Mouse (Mus musculus) adrenal gland, postnatal 14 days (tissue): ENCODE measurements around the gene Vamp1. TPM values are rescaled to one million over a fixed set of nuclear protein-coding genes. Genes with fewer than 3 reads are reported as not detected.
"Not testable (repeated sequence)": the region's sequence is repeated elsewhere in the genome, so short reads cannot be mapped to it uniquely, and the experiment has no call there.

Source experiments
- DNase-seq: peaks from one replicate; pipeline ENCODE4 v3.0.0; 2021; ENCODE audit warnings: mixed read lengths
- total RNA-seq: library from RNA; stranded (reverse); gene quantifications from 2 replicates; pipeline ENCODE4 v1.2.3, GENCODE M21; 2021

Gene Vamp1
- total RNA-seq, 1 experiment from 2014 or later = 31.8 TPM

- no peak for DNase-seq
Observed at GRCm38 (mm10) chr6:125244551-125244950, 29.2 kb downstream of the Vamp1 start.

GRCm38 (mm10) chr6:125252285-125252684 is 36.9 kb downstream of the Vamp1 start:
- no peak for DNase-seq

GRCm38 (mm10) chr6:125252711-125253110 is 37.4 kb downstream of the Vamp1 start:
- DNase-seq = no peak

GRCm38 (mm10) chr6:125253863-125254715 is 38.7 kb downstream of the Vamp1 start:
- DNase-seq = no peak

GRCm38 (mm10) chr6:125255516-125256044 is 40.2 kb downstream of the Vamp1 start:
- no peak for DNase-seq

- DNase-seq = peak; percentile 68
Observed at GRCm38 (mm10) chr6:125256222-125256966, 41.0 kb downstream of the Vamp1 start.

- DNase-seq = no peak
Observed at GRCm38 (mm10) chr6:125260006-125260555, 44.7 kb downstream of the Vamp1 start.

- DNase-seq = no peak
Observed at GRCm38 (mm10) chr6:125264219-125264618, 48.9 kb downstream of the Vamp1 start.

- DNase-seq = peak; percentile 28
Observed at GRCm38 (mm10) chr6:125265239-125265638, 49.9 kb downstream of the Vamp1 start.

- DNase-seq = no peak
Observed at GRCm38 (mm10) chr6:125266091-125266490, 50.7 kb downstream of the Vamp1 start.

- DNase-seq = not testable (repeated sequence)
Observed at GRCm38 (mm10) chr6:125266600-125266999, 51.2 kb downstream of the Vamp1 start.

- no peak for DNase-seq
Observed at GRCm38 (mm10) chr6:125267469-125267868, 52.1 kb downstream of the Vamp1 start.

GRCm38 (mm10) chr6:125268799-125269198 is 53.4 kb downstream of the Vamp1 start:
- DNase-seq = no peak

- peak; percentile 96 for DNase-seq
Observed at GRCm38 (mm10) chr6:125271455-125272227, 56.3 kb downstream of the Vamp1 start.

GRCm38 (mm10) chr6:125272228-125272785 is 57.0 kb downstream of the Vamp1 start:
- no peak for DNase-seq

GRCm38 (mm10) chr6:125274841-125275563 is 59.7 kb downstream of the Vamp1 start:
- DNase-seq = peak; percentile 64

- no peak for DNase-seq
Observed at GRCm38 (mm10) chr6:125279729-125280128, 64.4 kb downstream of the Vamp1 start.

GRCm38 (mm10) chr6:125282721-125283120 is 67.4 kb downstream of the Vamp1 start:
- not testable (repeated sequence) for DNase-seq

- no peak for DNase-seq
Observed at GRCm38 (mm10) chr6:125284250-125284649, 68.9 kb downstream of the Vamp1 start.

- no peak for DNase-seq
Observed at GRCm38 (mm10) chr6:125284751-125285150, 69.4 kb downstream of the Vamp1 start.

- DNase-seq = no peak
Observed at GRCm38 (mm10) chr6:125285890-125286289, 70.5 kb downstream of the Vamp1 start, which contains the start of gene Tuba3a. Gene Tuba3a, minus strand, starts transcription at chr6:125286042.
